Comparison of ENCODE assay signal across 23 mouse cellular contexts in the genomic region with DNA sequence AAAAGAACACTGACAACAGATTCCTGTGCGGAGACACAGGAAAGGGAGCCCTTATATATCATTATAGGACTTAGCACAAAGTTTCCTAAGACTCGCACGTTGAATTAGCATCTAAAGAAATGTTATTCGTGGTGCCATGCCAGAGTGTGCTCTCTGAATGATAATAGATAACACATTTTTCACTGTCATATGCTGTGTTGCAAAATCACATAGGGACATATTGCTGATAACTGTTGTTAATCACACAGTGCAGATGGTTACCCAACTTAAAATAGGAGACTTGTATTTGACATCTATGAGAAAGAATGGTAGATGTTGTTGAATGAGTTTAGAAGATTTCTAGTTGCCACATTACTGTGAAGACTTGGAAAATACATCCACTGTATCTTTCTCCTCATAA.
DNase-seq lines count a peak whose midpoint lies in the region; ATAC-seq and TF ChIP-seq lines count a peak whose summit lies in the region.
"Had no signal": no experiment of that assay in that cellular context is flagged by ENCODE, and none has a peak within 500 bp of the region (broad histone marks: within the 10 kb centered on the region; RNA-seq: fewer than 3 reads in every experiment).

No protein-coding gene starts in this region.

- H3K27me3 ChIP-seq in forebrain, postnatal 0 days (ENCODE audit: insufficient read depth, low read length), result no peaks in the 10 kb centered on the region
- H3K27me3 ChIP-seq in forebrain, embryonic 12.5 days, result no peaks in the 10 kb centered on the region
- H3K27me3 ChIP-seq: forebrain, embryonic 13.5 days; heart, embryonic 13.5 days had no signal

- H3K9ac ChIP-seq in forebrain, postnatal 0 days, result no peak overlapping the region
- H3K9ac ChIP-seq in forebrain, embryonic 12.5 days, result no peak overlapping the region
- H3K9ac ChIP-seq: forebrain, embryonic 13.5 days; heart, embryonic 13.5 days; hindbrain, embryonic 14.5 days had no signal

- WGBS in forebrain, postnatal 0 days, result 58% methylated on average over 4 of the region's 4 CpGs
- WGBS in forebrain, embryonic 12.5 days, result 89% methylated on average over 4 of the region's 4 CpGs

- no peak overlapping the region for H3K27ac ChIP-seq in forebrain, postnatal 0 days (ENCODE audit: low read depth, low read length)
- no peak overlapping the region for H3K27ac ChIP-seq in forebrain, embryonic 12.5 days
- H3K27ac ChIP-seq: forebrain, embryonic 13.5 days; heart, adult 2 months; heart, embryonic 10.5 days; heart, embryonic 13.5 days; hindbrain, embryonic 14.5 days; hindbrain, postnatal 0 days had no signal

- no peak for TF ChIP-seq CTCF in forebrain, postnatal 0 days (IDR thresholded peaks at IDR 0.05; ENCODE audit: low read depth)

- H3K4me1 ChIP-seq in forebrain, postnatal 0 days (ENCODE audit: insufficient read depth), result no peaks in the 10 kb centered on the region
- H3K4me1 ChIP-seq in forebrain, embryonic 12.5 days, result no peaks in the 10 kb centered on the region
- H3K4me1 ChIP-seq: forebrain, embryonic 13.5 days; heart, embryonic 10.5 days; heart, embryonic 13.5 days had no signal

- H3K36me3 ChIP-seq in forebrain, postnatal 0 days (ENCODE audit: insufficient read depth), result no peaks in the 10 kb centered on the region
- H3K36me3 ChIP-seq in forebrain, embryonic 12.5 days (replicated peaks), result no peaks in the 10 kb centered on the region
- H3K36me3 ChIP-seq: heart, embryonic 10.5 days; heart, embryonic 13.5 days had no signal

- H3K4me2 ChIP-seq in forebrain, postnatal 0 days (ENCODE audit: low read depth), result no peak overlapping the region
- no peak overlapping the region for H3K4me2 ChIP-seq in forebrain, embryonic 12.5 days
- H3K4me2 ChIP-seq: forebrain, embryonic 13.5 days; heart, embryonic 13.5 days; hindbrain, embryonic 14.5 days had no signal

- peak; percentile 91 for ATAC-seq in forebrain, postnatal 0 days
- ATAC-seq in forebrain, embryonic 12.5 days (ENCODE audit: low FRiP score), result no peak
- ATAC-seq: CD4-positive, CD25-positive, alpha-beta regulatory T cell, adult 4 months; forebrain, embryonic 13.5 days; hindbrain, postnatal 0 days; inflammation-experienced regulatory T-cells, adult 6 months had no signal

- peak; percentile 47 for DNase-seq in forebrain, postnatal 0 days
- DNase-seq in layer of hippocampus, adult 9-10 months (ENCODE audit: low spot score), result peak; percentile 53
- no peak for DNase-seq in layer of hippocampus, postnatal 25 days (ENCODE audit: extremely low spot score in 1 of 2, low spot score in 1 of 2)
- peak; percentile 51 for DNase-seq in layer of hippocampus, adult 9-11 months
- no peak for DNase-seq in spleen, adult 12 weeks (ENCODE audit: low spot score)
- DNase-seq: adrenal gland, adult 2 months; adrenal gland, postnatal 14 days; cerebellum, adult 18-20 months; cerebellum, adult 9-10 months; cerebellum, postnatal 14 days; gastrocnemius, postnatal 10 days; gastrocnemius, postnatal 36 days; heart, adult 2 months; heart, postnatal 14 days; heart, postnatal 4 days had no signal

- H3K4me3 ChIP-seq in forebrain, postnatal 0 days (ENCODE audit: low read depth, low read length), result no peak overlapping the region
- no peak overlapping the region for H3K4me3 ChIP-seq in forebrain, embryonic 12.5 days (replicated peaks)
- H3K4me3 ChIP-seq: forebrain, embryonic 13.5 days; heart, adult 2 months; heart, embryonic 10.5 days; heart, embryonic 13.5 days had no signal

- H3K9me3 ChIP-seq in forebrain, postnatal 0 days (ENCODE audit: low read length), result no peaks in the 10 kb centered on the region
- no peaks in the 10 kb centered on the region for H3K9me3 ChIP-seq in forebrain, embryonic 12.5 days
- H3K9me3 ChIP-seq: forebrain, embryonic 13.5 days; heart, embryonic 10.5 days; heart, embryonic 13.5 days had no signal

Comparison
In these comparisons a context has a peak if more than half of its experiments do, and no peak if none do; other contexts are left out.
1. DNase-seq: peak in forebrain, postnatal 0 days (single experiment), layer of hippocampus, adult 9-10 months (single experiment) and layer of hippocampus, adult 9-11 months (single experiment); none in layer of hippocampus, postnatal 25 days (0 of 2) and spleen, adult 12 weeks (single experiment).